Mouse (Mus musculus): ENCODE data around the gene Adat3.

Gene Adat3

DNA sequence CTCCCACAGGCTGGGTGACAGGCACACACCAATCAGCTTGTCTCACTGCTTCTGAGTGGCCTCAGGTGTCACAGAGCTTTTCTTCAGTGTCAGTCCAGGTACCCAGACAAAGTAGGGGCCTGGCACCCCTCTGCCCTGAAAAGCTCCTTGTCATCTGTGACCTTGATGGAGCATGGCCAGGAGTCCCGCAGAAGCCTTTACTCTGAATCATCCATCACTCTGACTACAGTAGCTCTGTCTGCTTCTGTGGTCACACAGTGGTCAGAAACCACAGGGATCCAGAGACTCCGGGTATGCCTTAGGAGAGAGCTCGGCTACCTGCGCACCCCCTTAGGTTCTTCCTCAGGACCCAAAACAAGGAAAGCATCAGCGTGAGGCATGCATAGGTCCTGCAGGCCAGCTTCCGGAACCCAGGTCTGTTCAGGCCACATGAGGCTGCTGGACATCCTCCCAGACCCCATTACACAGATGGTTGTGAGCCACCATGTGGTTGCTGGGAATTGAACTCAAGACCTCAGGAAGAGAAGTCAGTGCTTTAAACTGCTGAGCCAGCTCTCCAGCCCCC, 50.6 kb downstream of the Adat3 start:
- in situ Hi-C loops (cut with MseI, MboI): no loop called here

DNA sequence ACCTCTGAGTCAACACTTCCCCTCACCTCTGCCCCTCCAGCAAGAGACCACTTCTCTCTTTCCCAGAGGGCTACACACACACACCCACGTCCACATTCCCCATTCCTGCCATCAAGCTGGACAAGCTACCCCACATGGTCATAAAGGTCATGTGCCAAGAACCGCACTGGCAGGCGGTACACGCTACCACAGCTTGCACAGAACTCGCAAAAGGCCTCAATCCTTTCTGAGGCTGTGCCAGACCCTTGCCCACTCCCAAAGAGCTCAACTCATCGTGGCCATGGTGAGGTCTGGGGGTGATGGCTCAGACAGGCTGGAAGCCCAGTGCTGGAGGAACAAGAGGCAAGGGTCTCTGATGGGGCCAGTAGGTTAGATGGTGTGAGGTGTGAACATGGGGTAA, 52.2 kb downstream of the Adat3 start:
- in situ Hi-C loops (cut with MseI, MboI): no loop called here

DNA sequence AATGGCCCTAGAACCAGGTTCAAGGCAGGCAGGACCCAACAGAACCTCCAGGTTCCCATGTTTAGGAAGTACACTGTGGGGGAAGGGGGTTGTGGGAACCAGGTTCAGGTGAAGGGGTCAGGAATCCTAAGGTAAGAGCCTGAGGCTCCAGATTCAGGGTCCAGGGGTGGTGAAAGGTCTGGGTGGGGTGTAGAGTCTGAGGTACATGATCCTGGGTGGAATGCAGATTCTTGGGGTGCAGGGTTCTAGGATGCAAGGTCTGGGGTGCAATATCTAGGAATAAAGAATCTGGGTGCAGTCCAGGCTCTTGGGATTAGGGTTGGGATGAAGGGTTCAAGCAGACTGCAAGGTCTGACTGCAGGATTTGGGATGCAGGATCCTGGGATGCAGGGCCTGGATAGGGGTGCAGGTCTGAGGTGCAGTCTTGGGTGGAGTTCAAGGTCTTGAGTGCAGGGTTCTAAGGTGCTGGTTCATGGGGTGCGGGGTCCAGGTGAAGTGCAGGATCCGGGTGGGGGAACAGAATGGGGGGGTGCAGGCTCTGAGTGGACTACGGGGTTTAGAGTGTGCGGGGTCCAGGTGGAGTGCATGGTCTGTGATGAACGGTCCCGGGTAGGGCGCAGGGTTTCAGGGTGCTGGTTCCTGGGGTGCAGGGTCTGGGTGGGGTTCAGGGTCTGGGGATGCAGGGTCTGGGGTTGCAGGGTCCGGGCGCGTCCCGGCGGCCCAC, 52.9 kb downstream of the Adat3 start:
- in situ Hi-C loops (cut with MseI, MboI): no loop called here

DNA sequence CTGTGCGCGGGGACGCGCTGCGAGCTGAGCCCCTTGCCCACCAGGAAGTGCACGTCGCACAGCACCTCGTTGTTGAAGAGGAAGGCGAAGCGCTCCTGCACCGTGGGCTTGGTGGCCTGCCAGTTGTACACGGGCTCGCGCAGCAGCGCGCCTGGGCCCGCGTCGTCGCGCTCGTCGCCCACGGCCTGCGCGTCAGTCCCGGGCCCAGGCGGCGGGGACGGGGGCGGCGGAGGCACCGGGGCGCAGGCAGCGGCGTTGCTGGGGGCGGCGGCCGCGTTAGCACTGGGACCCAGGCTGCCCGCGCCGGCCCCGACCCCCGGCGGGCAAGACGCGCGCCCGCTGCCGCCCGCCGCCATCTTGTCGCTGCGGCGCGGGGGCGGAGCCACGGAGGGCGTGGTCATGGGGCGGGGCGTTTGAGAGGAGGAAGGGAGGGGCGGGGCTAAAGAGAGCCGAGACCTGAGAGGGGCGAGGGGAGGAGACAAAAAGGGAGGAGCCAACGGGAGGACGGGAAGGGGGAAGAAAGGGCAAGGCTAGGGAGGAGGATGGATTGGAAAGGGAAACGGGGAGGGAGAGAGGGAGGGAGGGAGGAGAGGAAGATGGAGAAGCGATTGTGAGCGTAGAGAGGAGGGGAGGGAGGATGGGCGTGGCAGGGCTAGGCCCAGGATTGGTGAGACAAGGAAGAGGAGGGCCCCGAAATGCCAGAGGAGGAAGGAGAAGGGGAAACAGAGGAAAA, 53.6 kb downstream of the Adat3 start:
- in situ Hi-C loops (cut with MseI, MboI): no loop called here

DNA sequence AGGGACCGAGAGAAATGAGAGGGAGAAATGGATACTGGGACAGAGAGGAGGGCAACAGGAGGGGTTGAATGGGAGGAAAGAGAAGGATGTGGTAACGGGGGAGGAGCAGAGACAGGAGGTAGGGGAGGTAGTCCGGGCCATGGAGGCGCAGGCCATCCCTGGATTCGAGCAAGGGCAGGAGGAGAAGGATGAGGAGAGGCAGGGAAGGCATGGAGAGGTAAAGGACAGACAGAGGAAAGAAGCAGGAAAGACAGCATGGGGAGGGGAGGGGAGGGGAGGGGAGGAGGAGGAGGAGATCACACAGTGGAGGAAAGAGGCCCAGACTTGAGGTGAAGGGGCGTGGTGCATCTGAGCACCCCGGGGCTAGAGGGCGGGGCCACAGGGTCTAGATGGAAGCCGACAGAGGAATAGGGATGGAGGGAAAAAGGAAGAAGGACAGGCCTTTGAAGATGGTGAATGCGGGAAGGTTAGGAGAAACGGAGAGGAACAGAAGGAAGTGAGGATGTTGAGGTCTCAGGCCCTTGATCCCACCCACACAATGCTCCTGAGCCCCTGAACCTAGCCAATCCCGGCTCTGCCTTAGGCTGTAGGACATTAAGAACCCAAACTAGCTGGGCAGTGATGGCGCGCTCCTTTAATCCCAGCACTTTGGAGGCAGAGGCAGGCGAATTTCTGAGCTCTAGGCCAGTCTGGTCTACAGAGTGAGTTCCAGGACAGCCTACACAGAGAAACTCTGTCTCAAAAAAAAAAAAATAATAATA, 54.4 kb downstream of the Adat3 start, which contains the start of gene Btbd2:
Gene Btbd2 (minus strand): TSS at position 209 of the 761 bp plus-strand sequence.
- in situ Hi-C loops (cut with MseI, MboI): no loop called here

Measured in mouse trophoblast stem cell (cell line).